Mouse (Mus musculus): ENCODE results near the gene Gm20481. TPM values are rescaled to one million over a fixed set of nuclear protein-coding genes. Genes with fewer than 3 reads are reported as not detected.
"Not testable (repeated sequence)": the region's sequence is repeated elsewhere in the genome, so short reads cannot be mapped to it uniquely, and the experiment has no call there.

The Gm20481 gene
- total RNA-seq, 1 experiment from 2014 or later: not detected

DNA sequence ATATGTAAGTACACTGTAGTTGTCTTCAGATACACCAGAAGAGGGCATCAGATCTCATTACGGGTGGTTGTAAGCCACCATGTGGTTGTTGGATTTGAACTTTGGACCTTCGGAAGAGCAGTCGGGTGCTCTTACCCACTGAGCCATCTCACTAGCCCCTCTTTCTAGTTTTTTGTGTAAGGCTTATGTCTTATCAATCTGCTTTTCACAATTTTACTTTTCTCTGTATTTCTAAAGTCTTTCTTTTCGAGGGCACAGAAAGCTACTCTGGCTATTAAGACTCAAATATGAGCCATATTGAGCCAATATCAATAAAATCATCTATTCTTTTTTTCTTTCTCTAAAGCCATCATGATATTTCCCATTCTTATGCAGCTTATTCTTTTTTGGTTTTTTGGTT lies 25.5 kb downstream of the Gm20481 start:
- ATAC-seq (replicated peaks in 1 of 2; ENCODE audit: insufficient read depth in 1 of 2, low FRiP score in 2 of 2, low TSS enrichment in 1 of 2, low read depth in 1 of 2, poor library complexity in 2 of 2, severe bottlenecking in 2 of 2): not testable (repeated sequence)

- not testable (repeated sequence) for ATAC-seq (replicated peaks in 1 of 2; ENCODE audit: insufficient read depth in 1 of 2, low FRiP score in 2 of 2, low TSS enrichment in 1 of 2, low read depth in 1 of 2, poor library complexity in 2 of 2, severe bottlenecking in 2 of 2)
Measured at GRCm38 (mm10) chr17:34995927-34996326, 26.2 kb downstream of the Gm20481 start.

DNA sequence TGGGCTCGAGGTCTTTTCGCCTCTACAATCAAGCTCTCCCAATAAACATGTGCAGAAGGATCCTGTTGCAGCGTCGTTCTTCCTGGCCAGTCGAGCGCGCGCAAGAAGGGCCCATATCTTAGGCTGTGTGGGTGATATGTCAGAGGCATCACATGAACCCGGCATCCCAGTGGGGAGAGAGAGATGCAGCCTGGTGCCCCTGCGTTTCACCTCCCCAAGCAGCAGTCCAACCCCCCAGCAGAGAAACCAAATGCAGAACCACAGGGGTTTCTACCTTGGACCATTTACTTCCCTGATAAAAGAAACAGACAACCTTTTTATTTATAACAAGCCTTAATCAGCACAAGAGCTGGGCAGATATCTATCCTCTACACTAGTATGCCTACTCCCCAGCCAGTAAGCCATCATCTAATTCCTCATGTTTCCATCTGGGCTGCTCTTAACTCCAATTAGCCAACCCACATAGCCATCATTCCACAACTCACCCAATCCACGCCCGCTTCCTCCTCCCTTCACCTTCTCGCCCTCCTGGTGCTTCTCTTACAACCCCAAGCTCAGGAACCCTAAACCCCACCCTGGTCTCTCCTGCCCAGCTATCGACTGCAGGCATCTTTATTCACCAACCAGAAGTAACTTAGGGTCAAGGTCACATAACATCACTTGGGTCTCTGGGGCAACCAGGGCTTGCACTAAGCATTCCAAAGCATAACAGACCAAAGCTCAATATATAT lies 26.9 kb downstream of the Gm20481 start:
- ATAC-seq (replicated peaks in 1 of 2; ENCODE audit: insufficient read depth in 1 of 2, low FRiP score in 2 of 2, low TSS enrichment in 1 of 2, low read depth in 1 of 2, poor library complexity in 2 of 2, severe bottlenecking in 2 of 2): no peak

DNA sequence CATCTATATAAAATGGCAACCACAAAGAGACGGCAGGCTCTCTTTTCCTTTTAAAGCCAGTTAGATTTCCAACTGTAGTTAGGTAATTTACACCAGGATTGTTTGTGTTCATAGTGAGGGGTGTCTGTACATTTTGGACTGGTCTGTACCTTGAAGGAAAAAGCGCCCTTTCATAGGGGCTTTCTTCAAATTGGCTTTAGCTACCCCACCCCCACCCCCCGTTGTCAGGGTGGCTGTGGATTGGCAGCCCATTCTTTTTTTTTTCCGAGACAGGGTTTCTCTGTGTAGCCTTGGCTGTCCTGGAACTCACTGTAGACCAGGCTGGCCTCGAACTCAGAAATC lies 27.4 kb downstream of the Gm20481 start:
- no peak for ATAC-seq (replicated peaks in 1 of 2; ENCODE audit: insufficient read depth in 1 of 2, low FRiP score in 2 of 2, low TSS enrichment in 1 of 2, low read depth in 1 of 2, poor library complexity in 2 of 2, severe bottlenecking in 2 of 2)

- no peak for ATAC-seq (replicated peaks in 1 of 2; ENCODE audit: insufficient read depth in 1 of 2, low FRiP score in 2 of 2, low TSS enrichment in 1 of 2, low read depth in 1 of 2, poor library complexity in 2 of 2, severe bottlenecking in 2 of 2)
Measured at GRCm38 (mm10) chr17:34998526-34999430, 29.1 kb downstream of the Gm20481 start.

DNA sequence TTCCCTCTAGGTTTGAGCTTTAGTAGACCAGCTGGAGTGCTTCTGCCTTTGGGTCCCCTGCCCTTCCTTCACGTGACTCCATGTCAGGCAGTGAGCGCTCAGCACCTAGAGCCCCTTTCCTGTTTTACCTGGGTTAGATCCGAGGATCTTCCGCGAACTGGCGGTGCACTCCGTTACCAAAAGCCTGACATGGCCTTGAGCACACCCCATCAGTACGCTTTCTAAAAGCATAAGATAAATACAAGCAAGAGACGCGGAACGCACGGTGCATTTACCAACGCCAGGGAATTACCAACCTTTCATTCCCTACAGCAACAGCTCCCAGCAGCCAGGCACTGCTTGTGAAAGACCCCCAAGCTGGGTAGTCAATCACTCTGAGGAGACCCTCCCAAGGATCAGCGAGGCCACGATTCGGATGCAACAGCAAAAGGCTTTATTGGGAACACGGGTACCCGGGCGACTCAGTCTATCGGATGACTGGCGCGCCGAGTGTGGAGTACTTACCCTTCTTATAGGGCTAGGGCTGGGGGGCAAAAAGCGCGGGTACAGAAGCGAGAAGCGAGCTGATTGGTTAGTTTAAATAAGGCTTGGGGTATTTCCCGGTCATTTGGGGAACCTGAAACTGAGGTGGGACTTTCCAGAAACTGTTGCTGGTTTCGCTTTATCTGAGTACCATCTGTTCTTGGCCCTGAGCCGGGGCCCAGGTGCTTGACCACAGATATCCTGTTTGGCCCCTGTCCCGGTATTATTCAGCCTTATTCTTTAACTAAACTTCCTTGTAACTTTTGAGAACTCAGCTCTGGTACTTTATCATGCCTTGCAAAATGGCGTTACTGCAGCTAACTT lies 30.4 kb downstream of the Gm20481 start:
- peak in 1 of 2 experiments; percentile 29; a peak in 2 of 4 replicates for ATAC-seq (replicated peaks in 1 of 2; ENCODE audit: insufficient read depth in 1 of 2, low FRiP score in 2 of 2, low TSS enrichment in 1 of 2, low read depth in 1 of 2, poor library complexity in 2 of 2, severe bottlenecking in 2 of 2)

DNA sequence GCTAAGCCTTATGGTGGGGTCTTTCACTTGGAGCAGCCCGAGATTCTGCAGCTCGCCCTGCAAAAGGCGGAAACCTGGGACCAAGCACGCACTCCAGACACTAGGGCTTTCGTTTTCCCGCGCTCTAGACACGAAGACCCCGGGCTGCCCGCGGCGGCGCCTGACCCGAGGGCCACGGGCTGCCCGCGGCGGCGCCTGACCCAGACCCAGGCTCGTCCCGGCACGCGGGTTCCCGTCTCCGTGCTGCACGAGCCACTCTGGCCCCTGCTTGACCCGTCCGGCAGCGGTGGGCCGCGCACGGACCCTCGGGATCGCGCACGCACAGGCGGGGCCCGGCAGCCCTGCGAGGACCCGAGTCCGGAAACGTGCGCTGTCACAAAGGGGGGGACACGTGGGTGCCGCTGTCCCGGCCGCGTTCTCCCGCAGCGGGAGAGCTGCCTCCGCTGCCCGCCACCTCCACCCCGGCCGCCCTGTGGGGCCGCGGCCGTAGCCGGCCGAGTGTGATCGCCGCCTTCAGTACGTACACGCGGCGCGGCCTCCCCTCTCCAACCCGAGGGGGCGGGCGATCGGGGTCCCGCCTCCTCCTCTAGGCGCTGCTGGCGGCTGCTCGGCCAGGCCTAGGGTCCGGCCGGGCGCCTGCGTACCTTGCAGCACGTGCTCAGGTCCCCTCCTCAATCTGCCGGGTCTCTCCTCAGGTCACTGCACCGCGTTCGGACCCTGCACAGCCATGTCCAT lies 31.2 kb downstream of the Gm20481 start, which contains the start of gene Vars:
TSS of gene Vars (plus strand) at position 271 of the 735 bp plus-strand sequence.
- ATAC-seq (replicated peaks in 1 of 2; ENCODE audit: insufficient read depth in 1 of 2, low FRiP score in 2 of 2, low TSS enrichment in 1 of 2, low read depth in 1 of 2, poor library complexity in 2 of 2, severe bottlenecking in 2 of 2): peak; percentile 47 to 55; a peak in 1 of 4 replicates

DNA sequence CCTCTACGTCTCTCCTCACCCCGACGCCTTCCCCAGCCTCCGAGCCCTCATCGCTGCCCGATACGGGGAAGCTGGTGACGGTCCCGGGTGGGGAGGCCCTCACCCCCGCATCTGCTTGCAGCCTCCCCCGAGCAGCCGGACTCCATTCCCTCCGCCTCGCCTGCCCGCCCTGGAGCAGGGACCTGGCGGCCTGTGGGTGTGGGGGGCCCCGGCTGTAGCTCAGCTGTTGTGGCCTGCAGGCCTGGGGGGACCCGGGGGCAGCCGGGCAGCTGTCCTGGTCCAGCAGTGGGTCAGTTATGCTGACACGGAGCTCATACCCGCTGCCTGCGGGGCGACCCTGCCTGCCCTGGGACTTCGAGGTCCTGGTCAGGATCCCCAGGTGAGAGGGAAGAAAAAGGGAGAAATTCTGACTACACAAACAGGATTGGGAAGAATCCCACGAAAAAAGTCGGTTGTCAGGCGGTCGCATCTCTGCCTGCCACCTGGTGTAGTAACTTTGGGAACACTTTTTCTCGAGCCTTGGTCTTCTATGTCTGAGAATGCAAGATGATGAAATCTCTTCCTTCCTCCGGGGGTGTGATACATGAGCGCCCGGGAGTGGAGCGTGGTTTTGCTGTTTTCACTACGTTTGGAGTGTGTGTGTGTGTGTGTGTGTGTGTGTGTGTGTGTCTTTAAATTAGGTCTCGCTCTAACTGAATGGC lies 31.9 kb downstream of the Gm20481 start:
- peak in 1 of 2 experiments; percentile 9; a peak in 1 of 4 replicates for ATAC-seq (replicated peaks in 1 of 2; ENCODE audit: insufficient read depth in 1 of 2, low FRiP score in 2 of 2, low TSS enrichment in 1 of 2, low read depth in 1 of 2, poor library complexity in 2 of 2, severe bottlenecking in 2 of 2)

GRCm38 (mm10) chr17:35002153-35002865 lies 32.6 kb downstream of the Gm20481 start:
- 0 out of 4 replicates have a peak, but pooled peaks of 1 of the 2 experiments have one; percentile 5 for ATAC-seq (replicated peaks in 1 of 2; ENCODE audit: insufficient read depth in 1 of 2, low FRiP score in 2 of 2, low TSS enrichment in 1 of 2, low read depth in 1 of 2, poor library complexity in 2 of 2, severe bottlenecking in 2 of 2)

DNA sequence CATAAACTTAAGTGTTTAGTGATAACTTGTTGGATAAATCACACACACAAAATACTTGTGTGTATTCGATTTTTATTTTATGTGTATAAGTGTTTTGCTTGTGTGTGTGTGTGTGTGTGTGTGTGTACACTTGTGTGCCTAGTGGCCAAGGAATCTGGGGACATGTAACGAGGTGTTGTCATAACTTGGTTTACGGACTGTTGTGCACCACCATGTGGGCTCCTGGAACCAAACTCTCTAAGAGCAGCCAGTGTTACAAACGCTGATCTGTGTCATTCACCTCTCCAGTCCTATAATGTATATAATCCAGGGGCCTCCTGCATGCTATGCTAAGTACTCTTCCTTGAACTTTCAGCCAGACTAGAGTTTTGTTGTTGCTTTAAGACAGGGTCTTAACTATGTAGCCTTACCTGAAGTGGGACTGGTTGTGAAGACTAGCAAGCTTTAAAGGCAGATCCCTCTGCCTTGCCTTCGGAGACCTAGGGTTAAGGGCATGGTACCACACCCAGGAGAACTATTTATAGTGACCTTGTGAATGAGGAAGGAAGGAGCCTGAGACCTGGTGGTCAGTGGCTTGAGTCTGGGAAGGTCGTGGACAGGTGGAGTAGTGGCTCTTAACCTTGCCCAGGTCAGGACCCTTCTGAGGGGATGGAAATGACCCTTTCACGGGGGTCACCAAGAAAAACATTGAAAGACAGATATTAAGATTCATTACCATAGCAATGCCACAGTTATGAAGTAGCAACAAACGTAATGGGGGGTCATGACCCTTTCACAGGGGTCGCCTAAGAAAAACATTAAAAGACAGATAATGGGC lies 33.5 kb downstream of the Gm20481 start:
- ATAC-seq (replicated peaks in 1 of 2; ENCODE audit: insufficient read depth in 1 of 2, low FRiP score in 2 of 2, low TSS enrichment in 1 of 2, low read depth in 1 of 2, poor library complexity in 2 of 2, severe bottlenecking in 2 of 2): no peak

DNA sequence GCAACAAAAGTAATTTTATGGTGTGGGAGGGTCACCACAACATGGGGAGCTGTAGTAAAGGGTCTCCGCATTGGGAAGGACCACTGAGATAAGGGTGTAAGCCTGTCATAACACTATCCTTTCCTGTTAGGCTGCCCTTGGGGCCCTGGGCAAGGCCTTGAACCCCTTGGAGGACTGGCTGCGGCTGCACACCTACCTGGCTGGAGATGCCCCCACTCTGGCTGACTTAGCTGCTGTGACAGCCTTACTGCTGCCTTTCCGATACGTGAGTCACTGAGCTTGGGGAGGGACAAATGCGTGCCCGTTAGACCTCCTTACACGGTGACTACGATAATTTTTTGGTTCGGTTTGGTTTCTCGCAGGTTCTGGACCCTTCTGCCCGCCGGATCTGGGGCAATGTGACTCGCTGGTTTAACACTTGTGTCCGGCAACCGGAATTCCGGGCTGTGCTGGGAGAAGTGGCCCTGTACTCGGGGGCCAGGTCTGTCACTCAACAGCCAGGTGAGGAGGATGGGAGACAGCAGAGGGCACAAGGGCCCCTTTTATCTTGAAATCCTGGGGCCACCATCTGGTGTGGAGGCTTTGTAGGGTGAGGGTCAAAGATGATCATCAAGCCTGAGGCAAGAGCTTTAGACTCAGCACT lies 34.5 kb downstream of the Gm20481 start:
- ATAC-seq (replicated peaks in 1 of 2; ENCODE audit: insufficient read depth in 1 of 2, low FRiP score in 2 of 2, low TSS enrichment in 1 of 2, low read depth in 1 of 2, poor library complexity in 2 of 2, severe bottlenecking in 2 of 2): no peak

DNA sequence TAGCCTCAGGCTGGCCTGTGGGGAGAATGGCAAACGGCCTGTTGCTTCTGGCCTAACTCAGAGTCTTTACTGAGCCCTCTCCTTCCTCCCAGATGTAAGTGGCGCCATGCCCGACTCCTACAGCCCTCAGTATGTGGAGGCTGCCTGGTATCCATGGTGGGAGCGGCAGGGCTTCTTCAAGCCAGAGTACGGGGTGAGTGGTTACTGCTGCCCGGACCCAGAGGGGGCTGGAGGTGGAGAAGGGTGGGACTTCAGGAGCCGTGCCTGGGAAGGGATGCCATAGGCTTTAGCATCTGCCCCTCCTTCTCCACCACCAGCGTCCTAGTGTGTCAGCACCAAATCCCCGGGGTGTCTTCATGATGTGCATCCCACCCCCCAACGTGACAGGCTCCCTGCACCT lies 35.4 kb downstream of the Gm20481 start:
- ATAC-seq (replicated peaks in 1 of 2; ENCODE audit: insufficient read depth in 1 of 2, low FRiP score in 2 of 2, low TSS enrichment in 1 of 2, low read depth in 1 of 2, poor library complexity in 2 of 2, severe bottlenecking in 2 of 2): no peak

DNA sequence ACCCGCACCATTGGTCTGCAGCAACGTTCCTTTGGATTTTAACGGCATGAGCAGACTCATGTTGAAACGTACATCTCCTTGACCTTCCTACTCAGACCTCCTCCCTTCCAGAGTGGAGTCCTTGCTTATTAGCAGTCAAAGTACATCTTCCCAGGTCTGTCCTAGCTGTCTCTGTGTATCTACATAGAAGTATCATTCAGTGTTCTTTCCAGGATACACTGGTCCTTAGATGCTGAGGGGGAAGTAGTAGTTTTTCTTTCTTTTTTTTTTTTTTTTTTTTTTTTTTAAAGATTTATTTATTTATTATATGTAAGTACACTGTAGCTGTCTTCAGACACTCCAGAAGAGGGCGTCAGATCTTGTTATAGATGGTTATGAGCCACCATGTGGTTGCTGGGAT lies 36.2 kb downstream of the Gm20481 start:
- not testable (repeated sequence) for ATAC-seq (replicated peaks in 1 of 2; ENCODE audit: insufficient read depth in 1 of 2, low FRiP score in 2 of 2, low TSS enrichment in 1 of 2, low read depth in 1 of 2, poor library complexity in 2 of 2, severe bottlenecking in 2 of 2)

GRCm38 (mm10) chr17:35007387-35007991 lies 37.8 kb downstream of the Gm20481 start:
- ATAC-seq (replicated peaks in 1 of 2; ENCODE audit: insufficient read depth in 1 of 2, low FRiP score in 2 of 2, low TSS enrichment in 1 of 2, low read depth in 1 of 2, poor library complexity in 2 of 2, severe bottlenecking in 2 of 2): no peak
